Mouse (Mus musculus) CD8-positive naive resting alpha-beta T cell, adult 2 months (primary cell): ENCODE results near the gene Zfp286.

Source experiments
- DNase-seq, 2 experiments: peaks; one replicate each; pipeline ENCODE4 v3.0.0; 2022; ENCODE audit warnings: low read depth in 2 of 2, low spot score in 2 of 2

Zfp286 gene

DNA sequence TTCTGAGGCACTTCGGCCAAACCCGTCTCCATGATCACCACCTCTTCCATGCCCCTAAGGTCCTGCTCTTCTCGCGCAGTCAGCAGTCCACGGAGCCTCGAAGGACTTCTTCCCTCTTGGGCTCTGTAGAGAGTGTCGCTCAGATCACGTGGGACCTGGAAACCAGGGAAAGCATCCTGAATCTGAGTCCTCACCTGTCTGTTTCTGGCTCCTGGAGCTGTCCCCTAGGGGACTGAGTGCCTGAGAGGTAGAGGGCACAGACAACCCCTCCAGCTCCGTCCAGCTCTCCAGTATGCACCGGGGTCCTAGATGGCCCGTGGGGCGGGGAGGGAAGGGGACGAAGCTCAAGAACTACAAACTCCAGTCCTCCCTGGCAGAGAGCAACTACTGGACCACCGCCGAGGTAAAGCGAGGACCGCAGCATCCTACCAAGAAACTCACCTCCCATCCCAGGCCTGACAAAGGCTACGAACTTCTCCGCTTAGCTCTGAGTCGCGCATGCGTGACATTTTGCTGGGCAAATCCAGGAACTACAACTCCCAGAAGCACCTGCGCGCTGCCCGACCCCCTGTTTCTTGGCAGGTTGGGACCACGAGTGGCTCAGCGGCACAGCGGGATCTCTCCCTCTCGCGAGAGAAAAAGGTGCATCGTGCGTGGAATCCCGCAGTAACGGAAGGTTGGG, at the start of gene Zfp286:
TSS of gene Zfp286 (minus strand) at position 528 of the 682 bp plus-strand sequence.
- DNase-seq = peak; percentile 79 to 83

GRCm38 (mm10) chr11:62831906-62832305, 42.6 kb upstream of the Zfp286 start:
- no peak for DNase-seq

DNA sequence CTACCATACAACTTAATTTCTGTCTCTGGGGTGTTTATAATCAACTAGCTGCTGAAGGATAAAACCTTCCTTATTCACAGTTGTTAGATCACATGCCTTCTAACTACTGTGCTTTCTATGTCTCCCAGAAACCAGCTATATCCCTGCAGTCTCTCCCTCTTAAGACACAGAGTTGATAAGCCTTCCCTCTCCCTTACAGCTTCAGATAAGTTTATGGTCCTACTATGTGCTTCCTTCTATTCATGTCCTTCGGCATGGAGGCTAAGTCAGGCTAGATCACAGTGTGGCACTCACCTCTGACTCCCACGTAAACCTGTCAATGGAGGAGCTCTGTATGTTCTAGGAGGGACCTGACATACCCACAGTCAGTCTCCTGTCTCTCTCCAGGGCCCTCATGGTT, 41.1 kb upstream of the Zfp286 start:
- no peak for DNase-seq

DNA sequence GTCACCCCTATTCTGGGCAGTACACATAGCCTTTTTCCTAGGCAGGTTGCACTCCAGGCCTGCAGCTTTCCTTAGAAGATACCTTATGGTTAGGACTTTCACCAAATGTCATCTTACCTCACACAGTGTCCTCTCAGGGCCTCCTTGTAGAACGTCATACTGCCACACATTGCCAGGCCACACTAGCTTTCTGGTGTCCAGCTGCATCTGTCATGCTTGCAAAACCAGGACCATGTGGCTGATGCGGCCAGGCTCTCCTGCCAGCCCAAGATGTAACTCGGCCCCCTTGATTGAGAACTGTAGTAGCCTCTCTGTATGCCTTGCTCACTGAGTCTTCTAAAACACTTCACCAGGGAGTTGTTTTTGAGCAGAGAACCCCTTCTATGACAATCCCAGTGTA, 38.6 kb upstream of the Zfp286 start:
- DNase-seq = no peak

- DNase-seq = no peak
These were observed 37.9 kb upstream of the Zfp286 start for GRCm38 (mm10) chr11:62827135-62827534.

GRCm38 (mm10) chr11:62826106-62826733, 37.0 kb upstream of the Zfp286 start:
- DNase-seq = no peak

DNA sequence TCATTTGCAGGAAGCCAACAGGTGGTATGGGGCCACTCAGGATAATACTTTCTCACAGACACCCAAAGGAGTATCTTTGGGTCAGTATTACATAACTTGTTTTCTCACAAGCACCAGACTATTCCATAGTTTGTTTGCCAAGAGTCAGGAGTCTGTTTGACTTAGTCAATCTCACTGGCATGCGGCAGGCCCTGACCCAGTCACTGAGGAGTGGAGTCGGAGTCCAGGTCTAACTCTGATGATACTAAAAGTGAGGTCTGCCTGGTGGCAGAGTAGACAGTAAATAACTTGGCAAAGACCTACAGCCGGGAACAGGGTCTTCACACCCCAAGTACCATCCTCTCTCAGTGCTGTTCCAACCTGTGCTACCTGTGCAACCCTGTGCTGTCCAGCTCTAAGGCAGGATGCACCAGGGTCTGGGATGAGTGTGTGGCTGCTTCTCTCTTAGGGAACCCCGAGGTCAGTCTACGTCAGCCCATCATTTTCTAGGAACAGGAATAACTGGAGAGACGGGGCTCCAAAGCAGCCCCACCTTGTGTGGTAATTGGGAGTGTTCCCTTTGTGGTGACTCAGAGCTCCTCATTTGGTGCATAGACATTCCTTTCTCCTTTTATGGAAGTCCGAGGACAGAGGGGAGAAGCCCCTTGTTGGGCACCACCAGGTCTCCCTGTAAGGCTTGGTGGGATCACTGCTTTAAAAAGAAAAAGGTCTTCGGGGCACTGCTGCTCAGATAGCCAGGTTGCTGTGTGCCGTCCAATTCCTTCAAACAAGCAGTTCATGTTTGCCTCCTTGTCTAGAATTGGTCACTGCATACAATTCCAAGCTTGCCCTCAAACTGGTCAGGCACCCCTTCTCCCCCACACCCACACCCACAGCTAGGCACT, 36.2 kb upstream of the Zfp286 start:
- DNase-seq = no peak

DNA sequence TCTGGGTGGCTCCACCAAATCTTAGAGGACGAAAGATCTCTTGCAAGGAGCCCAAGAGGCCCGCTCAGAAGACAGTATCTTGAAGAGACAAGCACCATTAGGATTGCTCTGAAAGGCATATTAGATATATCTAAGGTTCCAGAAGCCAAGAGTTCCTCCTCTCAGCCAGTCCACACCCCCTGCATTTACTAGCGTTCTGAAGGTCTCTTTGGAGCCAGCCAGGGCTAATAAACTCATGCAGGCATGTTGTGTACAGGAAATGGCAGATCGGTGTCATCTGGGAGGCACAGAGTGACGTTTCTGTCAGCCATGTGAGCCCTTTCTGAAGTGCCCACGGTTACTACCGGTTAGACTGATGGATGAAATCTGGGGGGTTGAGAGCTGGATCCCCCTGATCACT, 34.9 kb upstream of the Zfp286 start:
- DNase-seq = no peak

DNA sequence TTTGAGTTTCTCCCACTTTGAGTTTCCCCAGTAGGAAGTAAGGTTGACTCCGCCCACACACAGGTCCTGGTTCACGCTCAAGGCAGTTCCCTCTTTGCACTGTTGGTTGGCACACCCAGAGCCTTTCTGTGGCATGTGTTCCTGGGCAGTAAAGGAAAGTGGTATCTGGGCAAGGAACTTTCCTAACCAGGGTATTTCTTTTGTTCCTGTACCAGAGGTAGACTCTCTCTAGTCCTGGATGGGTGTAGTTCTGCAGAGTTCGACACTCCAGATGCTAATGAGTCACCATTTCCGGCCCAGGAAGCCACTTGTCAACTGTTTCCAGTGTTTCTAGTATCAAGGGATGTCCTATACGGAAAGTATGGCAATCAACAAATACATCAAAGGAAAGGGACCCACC, 32.6 kb upstream of the Zfp286 start:
- no peak for DNase-seq

GRCm38 (mm10) chr11:62820661-62821437, 31.6 kb upstream of the Zfp286 start:
- no peak for DNase-seq

DNA sequence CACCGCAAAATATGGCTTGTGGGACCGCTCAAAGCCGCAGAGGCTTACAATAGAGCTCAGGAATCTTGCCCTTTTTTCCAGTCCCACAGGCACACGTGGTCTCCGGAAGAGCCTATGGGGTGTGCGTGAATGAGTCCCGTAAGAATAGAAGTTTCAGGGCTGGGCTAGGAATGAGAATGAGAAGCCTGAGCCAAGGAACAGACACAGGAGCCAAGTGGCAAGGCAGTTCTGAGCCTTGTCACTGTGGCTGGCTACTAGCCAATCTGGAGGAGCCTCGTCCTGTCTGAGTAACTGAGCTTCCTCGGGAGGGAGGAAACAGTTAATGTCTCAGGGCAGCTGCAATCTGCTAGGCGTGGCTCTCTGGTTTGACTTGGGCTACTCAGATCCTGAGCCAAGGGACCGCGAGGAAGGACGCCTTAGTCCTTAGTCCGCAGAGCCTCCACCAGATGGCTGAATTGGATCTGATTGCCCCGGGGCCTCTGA, 30.8 kb upstream of the Zfp286 start, which contains the start of gene Trim16:
TSS of gene Trim16 (plus strand) at position 173 of the 483 bp plus-strand sequence.
- DNase-seq = no peak

- DNase-seq = no peak
These were observed 29.9 kb upstream of the Zfp286 start for GRCm38 (mm10) chr11:62819059-62819686.

- no peak for DNase-seq
These were observed 27.3 kb upstream of the Zfp286 start for GRCm38 (mm10) chr11:62816591-62816990.

GRCm38 (mm10) chr11:62815438-62815837, 26.2 kb upstream of the Zfp286 start:
- no peak for DNase-seq

DNA sequence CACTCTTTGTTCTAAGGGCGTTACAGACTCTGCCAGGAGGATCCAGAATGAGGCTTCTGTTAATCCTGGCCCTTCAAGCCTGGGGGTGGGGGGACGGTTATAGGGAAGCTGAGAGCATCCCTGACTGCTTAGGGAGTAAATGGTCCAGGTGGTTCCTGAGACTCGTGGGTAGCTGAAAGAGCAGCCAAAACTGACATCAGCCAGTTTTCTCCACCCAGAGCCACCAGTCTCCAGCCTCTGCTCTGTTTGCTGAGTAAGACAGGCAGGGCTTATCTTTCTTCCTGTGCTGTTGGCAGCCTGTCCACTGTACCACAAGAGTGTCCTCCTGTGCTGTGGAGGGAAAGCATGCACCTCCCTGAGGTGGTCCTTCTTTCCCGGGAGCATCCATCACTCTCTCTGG, 25.4 kb upstream of the Zfp286 start:
- no peak for DNase-seq

DNA sequence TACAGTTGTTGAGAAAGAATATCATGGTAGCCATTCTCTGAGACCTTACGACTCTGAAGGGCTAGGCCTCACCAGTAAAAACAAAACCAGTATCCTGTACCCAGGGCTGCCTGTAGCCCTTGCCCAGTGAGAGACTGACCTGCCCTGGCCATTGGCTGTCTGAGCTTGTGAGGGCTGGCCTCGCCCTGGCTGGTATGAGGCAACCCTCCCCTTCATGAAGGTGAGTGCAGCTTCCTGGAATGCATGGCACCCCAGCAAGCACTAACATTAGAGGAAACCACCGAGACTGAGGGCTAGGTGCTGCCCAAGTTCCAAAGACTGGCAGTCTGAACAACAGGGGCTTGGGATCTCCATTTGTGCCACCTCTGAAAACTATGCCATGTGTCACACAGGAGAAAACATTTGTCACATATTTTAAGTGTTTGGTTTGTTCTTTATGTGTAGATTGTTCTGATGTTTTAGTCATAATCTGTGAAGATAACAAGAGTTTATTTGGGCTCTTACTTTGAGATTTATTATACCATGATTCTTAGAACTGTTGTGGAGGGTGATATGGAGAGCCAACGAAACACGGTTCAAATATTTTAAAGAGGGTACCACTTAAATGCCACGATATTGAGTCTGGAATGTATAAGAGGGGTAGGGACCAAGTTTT, 24.8 kb upstream of the Zfp286 start:
- no peak for DNase-seq

- DNase-seq = no peak
These were observed 24.2 kb upstream of the Zfp286 start for GRCm38 (mm10) chr11:62813497-62813896.

DNA sequence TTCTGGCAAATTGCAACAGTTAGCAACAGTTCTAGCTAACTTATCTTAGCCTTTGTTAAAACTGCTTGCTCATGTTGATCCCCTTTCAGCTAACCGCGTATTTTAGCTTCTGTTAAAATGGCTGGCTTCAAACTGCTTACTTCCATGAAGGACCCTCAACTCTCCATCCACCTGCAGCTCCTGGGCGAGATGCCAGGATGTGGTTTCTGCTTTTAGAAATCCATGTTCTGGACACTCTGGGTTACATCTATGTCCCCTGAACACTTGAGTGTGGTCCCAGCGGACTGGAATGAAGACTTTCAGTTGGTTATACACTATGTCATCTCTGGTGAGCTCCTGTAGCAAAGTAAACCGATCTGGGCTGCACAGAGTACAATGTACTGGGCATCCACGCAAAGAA, 23.0 kb upstream of the Zfp286 start:
- DNase-seq = no peak

GRCm38 (mm10) chr11:62809201-62809600, 19.9 kb upstream of the Zfp286 start:
- peak in 1 of 2 experiments; percentile 6 for DNase-seq

DNA sequence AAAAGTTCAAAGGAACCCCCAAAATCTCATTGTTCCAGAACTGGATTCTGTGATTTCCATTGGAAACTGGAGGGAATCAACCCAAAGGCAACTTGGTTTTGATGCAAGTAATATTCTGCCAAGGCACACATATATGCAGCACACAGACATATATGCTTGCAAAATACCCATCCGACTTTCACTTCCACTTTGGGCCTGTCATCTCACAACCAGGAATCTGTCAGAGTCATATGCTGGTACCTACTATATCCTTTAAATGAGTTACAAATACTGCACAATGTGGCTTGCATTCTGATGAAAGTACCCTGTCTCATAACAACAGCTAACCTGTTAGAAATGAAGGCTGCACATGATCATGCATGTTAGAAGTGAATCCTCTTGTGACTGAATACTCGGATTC, 18.7 kb upstream of the Zfp286 start:
- DNase-seq = no peak
